Mouse (Mus musculus) G1E (cell line): ENCODE measurements around the gene P4ha1.

Experiments
- CTCF ChIP-seq: IDR thresholded peaks from 2 replicates; pipeline ENCODE4 v1.5.1; 2012; ENCODE audit warnings: low read depth, low read length, inconsistent platforms, mixed read lengths
- GATA1 ChIP-seq: IDR thresholded peaks from 2 replicates; pipeline ENCODE4 v1.6.1; 2012; ENCODE audit warnings: borderline replicate concordance, low read length, inconsistent platforms, mixed read lengths
- GATA2 ChIP-seq: IDR thresholded peaks from 2 replicates; pipeline ENCODE4 v1.6.1; 2012; ENCODE audit warnings: low read depth, low read length, inconsistent platforms, borderline replicate concordance
- POLR2AphosphoS5 ChIP-seq: IDR thresholded peaks from 2 replicates; pipeline ENCODE4 v1.6.1; 2012; ENCODE audit warnings: low read depth, low read length, inconsistent platforms; ENCODE audit not compliant: insufficient replicate concordance
- TAL1 ChIP-seq: conservative IDR thresholded peaks from 2 replicates; pipeline ENCODE4 v1.6.1; 2012; ENCODE audit warnings: low read depth, low read length, inconsistent platforms, mixed read lengths

DNA sequence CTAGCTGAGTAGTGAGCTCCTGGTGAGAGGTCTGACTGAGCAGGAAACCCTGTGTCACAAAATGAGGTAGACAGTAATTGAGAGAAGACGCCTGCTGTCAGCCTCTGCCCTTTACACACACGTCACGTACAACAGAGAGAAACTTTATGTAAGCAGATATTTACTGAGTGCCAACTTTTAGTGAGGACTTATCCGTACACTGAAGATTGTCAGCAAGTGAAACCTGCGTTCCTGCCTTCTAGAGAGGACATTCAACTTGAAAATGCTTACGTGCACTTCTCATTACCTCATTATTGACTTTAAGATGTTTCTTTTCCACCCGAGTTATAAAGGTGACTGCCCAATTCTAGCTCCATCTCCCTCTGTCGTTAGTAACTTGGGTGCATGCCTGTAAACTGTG, 45.6 kb downstream of the P4ha1 start:
- TF ChIP-seq CTCF (no peak), POLR2AphosphoS5 (no peak), TAL1 (no peak), GATA1 (no peak), GATA2 (no peak)
